Mouse (Mus musculus): ENCODE measurements around the gene Chd2. TPM values are rescaled to one million over a fixed set of nuclear protein-coding genes. Genes with fewer than 3 reads are reported as not detected.

Gene Chd2
- total and polyA plus RNA-seq, 2 experiments from 2014 or later: 34.4 to 43.8 TPM

GRCm38 (mm10) chr7:73534937-73535860, 6.4 kb downstream of the Chd2 start:
- Histone ChIP-seq H3K4me2 (ENCODE audit: low read depth, low read length, poor library complexity, severe bottlenecking) (no peak overlapping the region), H3K36me3 (ENCODE audit: insufficient read depth, low read length) (no peaks in the 10 kb centered on the region), H3K9ac (replicated peaks; ENCODE audit: low read length, poor library complexity, severe bottlenecking) (no peak overlapping the region), H3K27me3 (ENCODE audit: insufficient read depth, low read length) (no peaks in the 10 kb centered on the region), H3K4me3 (ENCODE audit: low read depth, low read length) (no peak overlapping the region), H3K4me1 (ENCODE audit: insufficient read depth, low read length) (peaks cover 10% of the 10 kb centered on the region; the same call in 1 of the 2 replicates), H3K9me3 (ENCODE audit: low read length) (no peaks in the 10 kb centered on the region), H3K27ac (ENCODE audit: low read depth, low read length) (no peak overlapping the region)
- DNase-seq (ENCODE audit: low spot score) (no peak), ATAC-seq (ENCODE audit: low FRiP score) (no peak)
- WGBS: 64% methylated on average over 2 of the region's 2 CpGs
- no peak for TF ChIP-seq CTCF (IDR thresholded peaks at IDR 0.05)

GRCm38 (mm10) chr7:73533457-73533856, 8.2 kb downstream of the Chd2 start:
- H3K27ac ChIP-seq (ENCODE audit: low read depth, low read length): peak overlapping the region; percentile 47
- H3K4me2 ChIP-seq (ENCODE audit: low read depth, low read length, poor library complexity, severe bottlenecking): no peak overlapping the region
- TF ChIP-seq CTCF (IDR thresholded peaks at IDR 0.05): no peak
- 47% methylated on average over 2 of the region's 2 CpGs for WGBS
- H3K9me3 ChIP-seq (ENCODE audit: low read length): no peaks in the 10 kb centered on the region
- H3K27me3 ChIP-seq (ENCODE audit: insufficient read depth, low read length): no peaks in the 10 kb centered on the region
- peaks cover 10% of the 10 kb centered on the region; the same call in 1 of the 2 replicates for H3K4me1 ChIP-seq (ENCODE audit: insufficient read depth, low read length)
- ATAC-seq (ENCODE audit: low FRiP score) (no peak), DNase-seq (ENCODE audit: low spot score) (no peak)
- H3K4me3 ChIP-seq (ENCODE audit: low read depth, low read length): no peak overlapping the region
- no peaks in the 10 kb centered on the region for H3K36me3 ChIP-seq (ENCODE audit: insufficient read depth, low read length)
- H3K9ac ChIP-seq (replicated peaks; ENCODE audit: low read length, poor library complexity, severe bottlenecking): no peak overlapping the region

DNA sequence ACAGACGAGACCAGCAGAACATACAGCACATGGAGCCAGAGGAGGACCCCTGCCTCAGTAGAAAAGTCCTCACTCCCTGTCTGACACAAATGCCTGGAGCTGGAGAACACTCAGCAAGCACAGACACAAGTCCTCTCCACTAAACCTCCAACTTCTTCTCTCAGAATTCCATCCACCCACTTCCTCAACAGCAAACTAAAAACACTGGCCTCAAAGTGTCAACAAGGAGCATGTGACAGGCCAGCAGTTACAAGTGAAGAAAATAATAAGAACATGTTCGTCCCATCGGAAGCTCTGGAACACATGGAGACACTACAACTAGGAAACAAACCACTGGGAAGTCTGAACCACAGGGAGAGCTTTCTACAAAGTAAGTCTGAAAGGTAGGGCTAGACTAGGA, 8.7 kb downstream of the Chd2 start:
- WGBS: 53% methylated on average over 3 of the region's 3 CpGs
- Histone ChIP-seq H3K9ac (replicated peaks; ENCODE audit: low read length, poor library complexity, severe bottlenecking) (no peak overlapping the region), H3K27ac (ENCODE audit: low read depth, low read length) (peak overlapping the region; percentile 47), H3K9me3 (ENCODE audit: low read length) (no peaks in the 10 kb centered on the region), H3K27me3 (ENCODE audit: insufficient read depth, low read length) (no peaks in the 10 kb centered on the region), H3K36me3 (ENCODE audit: insufficient read depth, low read length) (no peaks in the 10 kb centered on the region), H3K4me1 (ENCODE audit: insufficient read depth, low read length) (peaks cover 10% of the 10 kb centered on the region; the same call in 1 of the 2 replicates), H3K4me2 (ENCODE audit: low read depth, low read length, poor library complexity, severe bottlenecking) (no peak overlapping the region), H3K4me3 (ENCODE audit: low read depth, low read length) (no peak overlapping the region)
- no peak for TF ChIP-seq CTCF (IDR thresholded peaks at IDR 0.05)
- no peak for ATAC-seq (ENCODE audit: low FRiP score)
- DNase-seq (ENCODE audit: low spot score): no peak

- no peak for DNase-seq (ENCODE audit: low spot score)
- no peaks in the 10 kb centered on the region for H3K27me3 ChIP-seq (ENCODE audit: insufficient read depth, low read length)
- no peaks in the 10 kb centered on the region for H3K9me3 ChIP-seq (ENCODE audit: low read length)
- H3K9ac ChIP-seq (replicated peaks; ENCODE audit: low read length, poor library complexity, severe bottlenecking): no peak overlapping the region
- H3K4me1 ChIP-seq (ENCODE audit: insufficient read depth, low read length): peaks cover 10% of the 10 kb centered on the region; the same call in 1 of the 2 replicates
- no peak for TF ChIP-seq CTCF (IDR thresholded peaks at IDR 0.05)
- no peak for ATAC-seq (ENCODE audit: low FRiP score)
- no peak overlapping the region for H3K27ac ChIP-seq (ENCODE audit: low read depth, low read length)
- WGBS: 51% methylated on average over 3 of the region's 3 CpGs
- no peak overlapping the region for H3K4me3 ChIP-seq (ENCODE audit: low read depth, low read length)
- H3K4me2 ChIP-seq (ENCODE audit: low read depth, low read length, poor library complexity, severe bottlenecking): no peak overlapping the region
- H3K36me3 ChIP-seq (ENCODE audit: insufficient read depth, low read length): no peaks in the 10 kb centered on the region
Observed at GRCm38 (mm10) chr7:73532139-73532538, 9.5 kb downstream of the Chd2 start.

GRCm38 (mm10) chr7:73531506-73532093, 10.0 kb downstream of the Chd2 start:
- no peak for DNase-seq (ENCODE audit: low spot score)
- H3K4me1 ChIP-seq (ENCODE audit: insufficient read depth, low read length): peaks cover 10% of the 10 kb centered on the region; the same call in 1 of the 2 replicates
- no peak overlapping the region for H3K27ac ChIP-seq (ENCODE audit: low read depth, low read length)
- no peaks in the 10 kb centered on the region for H3K9me3 ChIP-seq (ENCODE audit: low read length)
- WGBS: 74% methylated on average over 7 of the region's 7 CpGs
- no peak overlapping the region for H3K9ac ChIP-seq (replicated peaks; ENCODE audit: low read length, poor library complexity, severe bottlenecking)
- no peak for TF ChIP-seq CTCF (IDR thresholded peaks at IDR 0.05)
- no peaks in the 10 kb centered on the region for H3K36me3 ChIP-seq (ENCODE audit: insufficient read depth, low read length)
- no peaks in the 10 kb centered on the region for H3K27me3 ChIP-seq (ENCODE audit: insufficient read depth, low read length)
- H3K4me2 ChIP-seq (ENCODE audit: low read depth, low read length, poor library complexity, severe bottlenecking): no peak overlapping the region
- H3K4me3 ChIP-seq (ENCODE audit: low read depth, low read length): no peak overlapping the region
- no peak for ATAC-seq (ENCODE audit: low FRiP score)

DNA sequence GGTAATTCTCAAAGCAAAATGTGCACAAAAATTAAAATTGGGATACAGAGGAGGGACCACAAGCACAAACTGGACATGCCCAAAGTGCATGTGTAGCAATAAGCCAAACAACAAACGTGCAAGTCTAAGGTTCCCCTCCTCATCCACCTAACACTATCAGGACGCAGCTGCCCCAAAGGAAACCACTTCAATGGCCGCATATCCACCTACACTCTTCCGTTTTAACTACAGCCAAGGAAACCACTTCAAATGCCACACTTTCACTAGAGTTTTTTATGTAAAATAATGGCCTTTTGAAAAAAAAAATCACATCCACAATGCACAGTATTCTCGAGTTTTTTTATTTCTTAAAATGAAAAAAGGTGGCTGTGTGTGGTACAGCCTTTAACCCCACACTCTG, 10.8 kb downstream of the Chd2 start:
- no peak overlapping the region for H3K9ac ChIP-seq (replicated peaks; ENCODE audit: low read length, poor library complexity, severe bottlenecking)
- no peak overlapping the region for H3K4me2 ChIP-seq (ENCODE audit: low read depth, low read length, poor library complexity, severe bottlenecking)
- no peak for ATAC-seq (ENCODE audit: low FRiP score)
- H3K9me3 ChIP-seq (ENCODE audit: low read length): no peaks in the 10 kb centered on the region
- peaks cover 9% of the 10 kb centered on the region; the same call in 1 of the 2 replicates for H3K4me1 ChIP-seq (ENCODE audit: insufficient read depth, low read length)
- H3K27me3 ChIP-seq (ENCODE audit: insufficient read depth, low read length): no peaks in the 10 kb centered on the region
- no peak overlapping the region for H3K27ac ChIP-seq (ENCODE audit: low read depth, low read length)
- no peak for DNase-seq (ENCODE audit: low spot score)
- H3K4me3 ChIP-seq (ENCODE audit: low read depth, low read length): no peak overlapping the region
- TF ChIP-seq CTCF (IDR thresholded peaks at IDR 0.05): no peak
- WGBS: 76% methylated on average over 5 of the region's 5 CpGs
- no peaks in the 10 kb centered on the region for H3K36me3 ChIP-seq (ENCODE audit: insufficient read depth, low read length)
